Mouse (Mus musculus): ENCODE results near the gene Hmga1. TPM values are rescaled to one million over a fixed set of nuclear protein-coding genes. Genes with fewer than 3 reads are reported as not detected.

Hmga1 gene
- polyA plus RNA-seq, 1 experiment from 2014 or later: 196 TPM

DNA sequence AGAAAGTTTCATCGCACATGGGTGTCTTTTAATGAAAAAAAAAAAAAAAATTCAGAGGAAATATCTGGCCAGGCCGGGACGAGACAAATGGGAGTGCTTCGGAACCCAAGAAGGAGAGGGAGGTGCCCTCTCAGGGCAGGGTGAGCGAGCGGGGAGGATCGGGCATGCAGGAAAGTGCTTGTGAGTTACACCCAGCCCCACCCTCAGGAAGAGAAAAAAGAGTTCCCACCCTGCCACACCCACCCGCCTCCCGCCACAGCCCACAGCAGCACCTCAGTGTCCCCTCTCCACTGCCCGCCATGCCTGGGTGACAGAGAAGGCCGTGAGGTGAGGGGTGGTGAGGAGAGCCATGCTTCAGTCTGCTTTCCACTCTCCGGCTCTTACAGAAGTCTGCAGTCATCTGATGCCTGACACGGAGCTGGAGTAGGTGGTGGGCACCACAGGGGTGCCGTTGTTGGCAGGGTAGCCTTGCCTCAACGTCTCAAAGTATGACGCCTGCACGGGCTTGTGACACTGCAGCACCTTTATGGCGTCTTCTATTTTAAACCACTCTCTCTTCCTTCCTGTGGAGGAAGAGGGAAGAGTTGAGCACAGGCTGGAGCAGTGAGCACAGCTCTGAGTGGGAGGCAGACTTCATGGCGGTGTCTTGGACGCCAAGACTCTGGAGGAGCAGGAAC lies 24.2 kb downstream of the Hmga1 start:
- H3K27ac ChIP-seq: no peak overlapping the region
- no peak for ATAC-seq (ENCODE audit: low FRiP score, low read depth)
- H3K27me3 ChIP-seq (replicated peaks): no peaks in the 10 kb centered on the region
- H3K4me1 ChIP-seq: no peaks in the 10 kb centered on the region
- 93% methylated on average over 20 of the region's 20 CpGs for WGBS
- H3K4me2 ChIP-seq (replicated peaks): no peak overlapping the region
- no peaks in the 10 kb centered on the region for H3K9me3 ChIP-seq
- H3K4me3 ChIP-seq: no peak overlapping the region
- H3K9ac ChIP-seq: no peak overlapping the region
- peaks cover 85% of the 10 kb centered on the region for H3K36me3 ChIP-seq

DNA sequence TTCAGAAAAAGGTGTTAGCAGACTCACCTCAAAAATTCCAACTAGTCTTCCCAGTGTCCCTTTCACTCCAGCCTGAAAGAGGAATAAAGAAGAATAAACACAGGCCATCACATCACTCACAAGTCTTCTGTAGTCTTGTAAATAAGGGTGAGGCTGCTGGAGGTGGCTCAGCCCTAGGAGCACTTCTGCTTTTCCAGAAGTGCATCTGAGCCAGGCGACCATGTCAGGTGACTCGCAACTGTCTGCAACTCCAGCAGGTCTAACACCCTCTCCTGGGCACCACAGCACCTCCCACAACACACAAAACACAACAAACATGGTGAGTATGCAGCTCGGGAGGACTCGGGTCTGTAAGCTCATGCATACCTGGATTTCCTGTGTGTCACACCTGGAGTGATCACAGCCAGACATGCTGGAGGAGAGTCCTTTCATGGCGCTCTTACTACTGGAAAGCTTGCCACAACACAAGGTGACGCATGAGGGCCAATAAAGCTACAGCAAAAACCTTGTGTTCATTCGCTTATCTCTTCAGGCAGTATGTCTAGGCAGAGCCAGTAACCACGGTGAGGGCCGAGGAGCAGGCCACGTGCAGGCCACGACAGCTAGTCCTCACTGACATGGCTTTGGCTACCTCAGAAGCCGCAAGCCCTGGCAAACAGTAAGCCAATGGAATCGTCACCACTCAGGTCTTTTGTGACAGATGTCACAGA lies 27.0 kb downstream of the Hmga1 start:
- H3K4me1 ChIP-seq: no peaks in the 10 kb centered on the region

DNA sequence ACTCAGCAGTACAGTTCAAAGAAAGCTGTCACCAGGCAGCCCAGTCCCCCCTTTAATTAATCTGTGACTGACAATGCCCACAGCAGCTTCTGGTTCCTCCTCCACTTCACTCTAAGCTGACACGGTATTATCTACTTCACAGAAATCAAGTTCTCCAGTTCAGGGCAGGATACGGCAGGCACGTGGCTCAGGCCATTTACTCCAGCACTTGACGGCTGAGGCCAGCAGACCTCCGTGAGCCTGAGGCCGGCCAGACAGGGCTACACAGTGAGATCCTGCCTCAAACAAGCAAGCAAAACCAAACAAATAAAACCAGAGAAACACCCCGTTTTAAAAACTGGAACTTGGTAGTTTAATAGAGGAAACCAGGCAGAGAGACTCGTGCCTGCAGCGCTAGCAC lies 30.4 kb downstream of the Hmga1 start:
- H3K27ac ChIP-seq: no peak overlapping the region
- H3K27me3 ChIP-seq (replicated peaks): no peaks in the 10 kb centered on the region
- no peak for ATAC-seq (ENCODE audit: low FRiP score, low read depth)
- H3K4me3 ChIP-seq: no peak overlapping the region
- 80% methylated on average over 9 of the region's 9 CpGs for WGBS
- H3K4me2 ChIP-seq (replicated peaks): no peak overlapping the region
- H3K4me1 ChIP-seq: no peaks in the 10 kb centered on the region
- no peak overlapping the region for H3K9ac ChIP-seq
- no peaks in the 10 kb centered on the region for H3K9me3 ChIP-seq
- H3K36me3 ChIP-seq: peaks cover 65% of the 10 kb centered on the region

More for the DNA sequence above, 27.0 kb downstream of the Hmga1 start:
- H3K9ac ChIP-seq: no peak overlapping the region
- H3K4me3 ChIP-seq: no peak overlapping the region
- no peak overlapping the region for H3K27ac ChIP-seq
- H3K27me3 ChIP-seq (replicated peaks): no peaks in the 10 kb centered on the region
- 92% methylated on average over 13 of the region's 13 CpGs for WGBS
- peaks cover 76% of the 10 kb centered on the region for H3K36me3 ChIP-seq
- ATAC-seq (ENCODE audit: low FRiP score, low read depth): no peak
- H3K4me2 ChIP-seq (replicated peaks): no peak overlapping the region
- no peaks in the 10 kb centered on the region for H3K9me3 ChIP-seq

DNA sequence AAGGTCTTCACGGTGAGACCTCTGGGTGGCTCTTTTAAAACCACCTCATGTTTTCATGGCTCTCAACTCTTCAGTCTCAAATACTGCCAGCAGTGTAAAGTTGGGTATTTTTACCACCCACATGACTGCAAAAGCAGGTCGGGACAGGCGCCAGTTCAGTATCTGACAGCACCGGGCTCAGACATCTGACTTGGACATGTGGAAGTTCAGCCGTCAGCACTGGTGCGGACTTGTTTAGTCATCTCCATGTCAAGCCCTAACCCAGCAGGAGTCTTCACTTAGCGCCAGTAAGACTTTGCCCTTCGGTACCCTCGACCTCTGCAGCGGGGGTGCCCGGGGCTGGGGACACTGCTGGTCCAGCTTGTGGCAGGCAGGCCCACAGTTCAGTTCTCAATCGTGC lies 31.0 kb downstream of the Hmga1 start:
- Histone ChIP-seq H3K9ac (no peak overlapping the region), H3K4me3 (no peak overlapping the region), H3K36me3 (peaks cover 65% of the 10 kb centered on the region), H3K9me3 (no peaks in the 10 kb centered on the region), H3K4me1 (no peaks in the 10 kb centered on the region), H3K4me2 (replicated peaks) (no peak overlapping the region), H3K27ac (no peak overlapping the region), H3K27me3 (replicated peaks) (no peaks in the 10 kb centered on the region)
- WGBS: 81% methylated on average over 12 of the region's 12 CpGs
- no peak for ATAC-seq (ENCODE audit: low FRiP score, low read depth)

DNA sequence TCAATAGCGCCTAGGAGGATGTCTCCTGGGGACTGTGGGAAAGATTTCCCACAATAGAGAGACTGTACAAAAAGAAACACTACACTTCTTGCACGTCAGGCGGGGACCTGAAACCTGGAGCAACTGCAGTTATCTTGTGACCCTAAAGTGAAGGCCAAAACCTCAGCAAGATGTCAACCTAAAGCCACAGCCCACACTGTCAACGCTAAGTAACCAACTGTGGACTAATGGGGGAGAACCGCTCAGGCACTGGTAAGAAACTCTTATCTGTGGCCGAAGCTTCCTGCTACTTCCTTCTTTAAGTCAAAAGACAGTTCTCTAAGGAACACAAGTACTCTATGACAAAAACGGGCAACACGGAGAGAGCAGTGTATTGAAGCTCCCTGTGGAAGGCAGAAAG lies 31.9 kb downstream of the Hmga1 start:
- WGBS: 84% methylated on average over 8 of the region's 8 CpGs
- no peak overlapping the region for H3K27ac ChIP-seq
- H3K27me3 ChIP-seq (replicated peaks): no peaks in the 10 kb centered on the region
- H3K4me2 ChIP-seq (replicated peaks): no peak overlapping the region
- no peak overlapping the region for H3K4me3 ChIP-seq
- H3K9me3 ChIP-seq: no peaks in the 10 kb centered on the region
- 0 out of 2 replicates have a peak overlapping the region, but pooled peaks have one; percentile 35 for H3K9ac ChIP-seq
- H3K4me1 ChIP-seq: no peaks in the 10 kb centered on the region
- peaks cover 65% of the 10 kb centered on the region for H3K36me3 ChIP-seq
- no peak for ATAC-seq (ENCODE audit: low FRiP score, low read depth)

DNA sequence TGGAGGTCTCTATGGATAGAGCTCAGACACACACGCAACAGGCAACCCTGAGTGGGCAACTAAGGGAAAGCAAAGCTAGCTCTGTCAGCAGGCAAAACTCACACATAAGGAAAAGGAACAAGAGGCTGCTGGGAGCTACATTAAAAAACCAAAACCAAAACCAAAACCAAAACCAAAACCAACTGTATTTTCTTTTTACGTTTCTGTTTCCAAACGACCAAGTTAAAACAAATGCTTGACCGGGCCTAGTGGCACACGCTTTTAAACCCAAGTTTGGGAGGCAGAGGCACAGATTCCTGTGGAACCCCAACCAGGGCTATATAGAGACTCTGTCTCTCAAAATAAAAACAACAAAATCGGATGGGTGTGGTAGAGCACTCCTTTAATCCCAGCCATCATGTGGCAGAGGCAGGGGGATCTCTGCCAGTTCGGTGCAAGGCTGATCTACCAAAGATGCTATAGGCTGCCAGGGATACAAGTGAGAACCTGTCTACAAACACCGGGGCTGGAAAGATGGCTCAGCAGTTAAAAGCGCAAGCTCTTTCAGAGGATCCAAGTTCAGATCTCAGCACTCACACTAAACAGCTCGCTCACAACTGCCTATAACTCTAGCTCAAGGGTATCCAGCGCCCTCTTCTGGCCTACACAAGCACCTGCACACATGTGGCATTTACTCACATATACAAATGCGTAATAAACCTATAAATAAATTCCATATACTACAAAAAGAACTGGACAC lies 35.7 kb downstream of the Hmga1 start:
- no peaks in the 10 kb centered on the region for H3K4me1 ChIP-seq
- H3K4me3 ChIP-seq: no peak overlapping the region
- H3K9me3 ChIP-seq: no peaks in the 10 kb centered on the region
- no peak for ATAC-seq (ENCODE audit: low FRiP score, low read depth)
- peaks cover 75% of the 10 kb centered on the region for H3K36me3 ChIP-seq
- 91% methylated on average over 12 of the region's 12 CpGs for WGBS
- H3K9ac ChIP-seq: no peak overlapping the region
- H3K4me2 ChIP-seq (replicated peaks): no peak overlapping the region
- no peaks in the 10 kb centered on the region for H3K27me3 ChIP-seq (replicated peaks)
- H3K27ac ChIP-seq: no peak overlapping the region

DNA sequence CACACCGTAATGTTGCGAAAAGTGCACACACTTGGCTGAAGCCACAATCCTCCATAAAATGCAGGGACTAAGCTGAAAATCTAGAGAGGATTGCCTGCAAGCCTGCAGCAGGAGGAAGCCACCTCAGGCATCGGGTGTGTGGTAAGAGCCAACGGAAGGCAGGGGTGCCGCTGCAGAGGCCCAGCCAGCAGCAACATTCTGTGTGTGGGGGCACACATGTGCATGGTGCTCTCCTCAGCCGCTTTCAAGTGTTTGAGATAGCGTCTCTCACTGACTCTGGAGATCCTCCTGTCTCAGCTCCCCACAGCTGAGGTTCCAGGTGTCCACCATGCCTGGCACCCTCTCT lies 36.2 kb downstream of the Hmga1 start:
- Histone ChIP-seq H3K4me1 (no peaks in the 10 kb centered on the region), H3K9me3 (no peaks in the 10 kb centered on the region), H3K4me3 (no peak overlapping the region), H3K27me3 (replicated peaks) (no peaks in the 10 kb centered on the region), H3K36me3 (peaks cover 75% of the 10 kb centered on the region), H3K4me2 (replicated peaks) (no peak overlapping the region), H3K9ac (no peak overlapping the region), H3K27ac (no peak overlapping the region)
- ATAC-seq (ENCODE audit: low FRiP score, low read depth): no peak
- WGBS: 99% methylated on average over 7 of the region's 7 CpGs

DNA sequence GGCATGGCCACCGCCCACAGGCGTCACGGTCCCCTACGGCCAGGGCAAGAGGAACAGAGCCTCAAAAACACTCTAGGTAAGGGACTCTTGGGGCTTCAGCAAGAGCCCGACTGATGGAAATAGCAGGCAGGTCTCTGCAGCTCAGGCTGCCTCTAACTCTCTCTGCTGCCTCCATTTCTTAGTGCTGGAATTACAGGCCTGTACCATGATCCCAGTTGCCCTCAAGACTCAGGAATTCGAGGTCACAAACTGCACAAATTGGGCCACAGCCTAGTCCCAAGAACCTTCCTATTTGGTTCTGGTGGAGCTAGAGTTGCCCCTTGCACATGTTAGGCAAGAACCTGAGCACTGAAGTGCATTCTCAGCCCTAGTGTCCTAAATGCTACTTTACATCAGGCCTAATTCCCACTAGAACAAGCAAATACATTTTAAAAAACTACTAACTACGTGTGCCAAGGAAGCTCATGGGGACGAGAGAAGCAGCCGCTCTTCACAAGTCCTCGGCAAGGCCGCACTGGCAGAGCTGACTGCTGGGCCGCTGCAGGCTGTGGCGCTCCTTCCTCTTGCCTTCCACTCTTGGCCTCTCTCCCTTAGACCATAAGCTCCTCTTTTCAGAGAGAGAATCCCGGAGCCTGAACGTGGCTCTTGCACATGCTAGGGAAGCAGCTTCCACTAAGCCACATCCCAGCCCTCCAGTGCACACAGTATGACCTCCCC lies 39.5 kb downstream of the Hmga1 start:
- H3K27me3 ChIP-seq (replicated peaks): no peaks in the 10 kb centered on the region
- H3K4me1 ChIP-seq: peaks cover under 1% of the 10 kb centered on the region
- no peak overlapping the region for H3K4me2 ChIP-seq (replicated peaks)
- no peak for ATAC-seq (ENCODE audit: low FRiP score, low read depth)
- peaks cover 50% of the 10 kb centered on the region for H3K36me3 ChIP-seq
- no peak overlapping the region for H3K4me3 ChIP-seq
- no peak overlapping the region for H3K9ac ChIP-seq
- no peak overlapping the region for H3K27ac ChIP-seq
- H3K9me3 ChIP-seq: no peaks in the 10 kb centered on the region
- WGBS: 95% methylated on average over 15 of the region's 15 CpGs

DNA sequence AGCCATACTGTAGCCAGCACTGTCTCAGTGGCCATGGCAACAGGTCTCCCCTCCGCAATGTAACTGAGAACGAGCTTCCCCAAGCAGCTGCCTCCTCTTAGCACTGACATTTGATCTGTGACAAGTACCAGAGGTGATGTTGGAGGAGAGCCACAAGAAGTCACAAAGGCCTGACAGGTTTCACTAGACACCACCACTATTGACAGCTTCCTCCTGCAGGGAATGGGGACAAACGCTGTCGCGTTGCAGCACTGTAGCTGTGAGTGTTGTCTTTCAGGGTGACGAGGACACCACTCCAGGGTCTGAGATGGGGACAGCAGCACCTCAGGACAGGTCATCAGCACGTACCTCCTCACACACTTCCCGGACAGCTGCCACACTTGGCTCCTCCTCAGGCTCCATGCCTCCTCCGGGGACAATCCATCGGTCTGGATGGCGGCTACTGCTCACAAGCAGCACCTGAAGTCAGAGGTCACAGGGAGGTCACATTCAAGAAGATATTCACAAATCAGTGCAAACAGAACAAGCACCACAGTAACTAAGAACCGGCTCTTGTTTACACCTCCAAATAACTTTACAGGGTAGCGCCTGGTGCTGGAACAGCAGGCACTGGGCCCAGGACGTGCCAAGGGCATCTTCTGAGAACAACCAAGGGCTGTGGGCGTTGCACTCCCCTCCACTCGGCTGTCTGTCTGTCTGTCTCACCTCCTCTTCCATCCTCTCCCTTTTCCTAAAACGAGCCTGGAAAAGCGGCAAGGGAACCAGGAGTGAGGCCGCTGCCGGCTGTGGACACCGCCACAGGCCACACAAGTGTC lies 40.3 kb downstream of the Hmga1 start:
- no peak for ATAC-seq (ENCODE audit: low FRiP score, low read depth)
- Histone ChIP-seq H3K4me3 (no peak overlapping the region), H3K4me1 (peaks cover 8% of the 10 kb centered on the region), H3K27ac (no peak overlapping the region), H3K9me3 (no peaks in the 10 kb centered on the region), H3K4me2 (replicated peaks) (no peak overlapping the region), H3K36me3 (peaks cover 45% of the 10 kb centered on the region), H3K9ac (no peak overlapping the region), H3K27me3 (replicated peaks) (no peaks in the 10 kb centered on the region)
- WGBS: 87% methylated on average over 21 of the region's 21 CpGs

DNA sequence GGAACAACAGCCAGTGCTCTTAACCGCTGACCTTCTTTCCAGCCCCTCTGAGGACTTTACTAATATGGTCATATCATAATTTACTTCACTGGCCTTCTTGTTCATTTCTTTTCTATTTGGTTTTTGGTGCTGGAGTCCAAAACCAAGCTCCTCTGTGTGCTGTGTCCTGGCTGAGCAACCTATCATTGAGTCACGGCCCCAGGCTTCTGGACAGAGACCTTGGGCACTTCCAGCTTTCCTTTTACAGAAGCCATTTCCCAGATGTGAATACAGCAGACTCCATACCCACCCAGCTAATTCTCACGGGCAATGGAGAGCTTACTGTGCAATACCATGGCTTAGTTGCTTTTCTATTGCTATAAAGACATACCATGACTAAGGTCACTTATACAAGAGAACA lies 44.0 kb downstream of the Hmga1 start:
- WGBS: 92% methylated on average over 3 of the region's 3 CpGs
- no peak overlapping the region for H3K4me3 ChIP-seq
- no peak for ATAC-seq (ENCODE audit: low FRiP score, low read depth)
- H3K9me3 ChIP-seq: no peaks in the 10 kb centered on the region
- H3K9ac ChIP-seq: no peak overlapping the region
- H3K27me3 ChIP-seq (replicated peaks): no peaks in the 10 kb centered on the region
- no peak overlapping the region for H3K27ac ChIP-seq
- peaks cover 29% of the 10 kb centered on the region for H3K4me1 ChIP-seq
- H3K4me2 ChIP-seq (replicated peaks): no peak overlapping the region
- H3K36me3 ChIP-seq: peaks cover 13% of the 10 kb centered on the region

DNA sequence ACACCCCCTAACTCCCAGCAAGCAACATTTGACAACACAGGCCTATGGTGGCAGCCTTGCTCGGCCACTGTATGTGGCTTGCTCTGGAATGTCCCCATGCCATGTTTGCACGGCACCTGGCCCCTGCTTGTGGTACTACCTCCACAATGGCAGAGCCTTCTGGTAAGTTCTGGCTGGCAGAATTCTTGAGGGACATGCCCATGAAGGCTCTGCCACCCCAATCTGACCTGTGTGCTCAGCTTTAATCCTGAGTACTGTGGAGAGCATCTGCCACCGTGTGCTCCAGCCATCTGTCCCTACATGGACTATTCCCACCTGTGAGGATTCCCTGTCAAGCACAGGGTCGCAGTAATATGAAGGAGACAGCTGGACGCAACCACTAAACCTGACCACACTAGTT lies 44.6 kb downstream of the Hmga1 start:
- H3K4me1 ChIP-seq: peaks cover 29% of the 10 kb centered on the region
- 71% methylated on average over 5 of the region's 5 CpGs for WGBS
- ATAC-seq (ENCODE audit: low FRiP score, low read depth): no peak
- H3K27me3 ChIP-seq (replicated peaks): no peaks in the 10 kb centered on the region
- no peak overlapping the region for H3K27ac ChIP-seq
- H3K9me3 ChIP-seq: no peaks in the 10 kb centered on the region
- H3K4me3 ChIP-seq: no peak overlapping the region
- no peak overlapping the region for H3K9ac ChIP-seq
- H3K4me2 ChIP-seq (replicated peaks): no peak overlapping the region
- peaks cover 7% of the 10 kb centered on the region for H3K36me3 ChIP-seq

All from neural tube, embryonic 12.5 days (tissue).